Mouse (Mus musculus): Measurements from ENCODE around the gene Zmiz1. TPM values are rescaled to one million over a fixed set of nuclear protein-coding genes. Genes with fewer than 3 reads are reported as not detected.

The Zmiz1 gene
- total and polyA plus RNA-seq, 3 experiments: 90.8 to 142 (median 95.8) TPM

DNA sequence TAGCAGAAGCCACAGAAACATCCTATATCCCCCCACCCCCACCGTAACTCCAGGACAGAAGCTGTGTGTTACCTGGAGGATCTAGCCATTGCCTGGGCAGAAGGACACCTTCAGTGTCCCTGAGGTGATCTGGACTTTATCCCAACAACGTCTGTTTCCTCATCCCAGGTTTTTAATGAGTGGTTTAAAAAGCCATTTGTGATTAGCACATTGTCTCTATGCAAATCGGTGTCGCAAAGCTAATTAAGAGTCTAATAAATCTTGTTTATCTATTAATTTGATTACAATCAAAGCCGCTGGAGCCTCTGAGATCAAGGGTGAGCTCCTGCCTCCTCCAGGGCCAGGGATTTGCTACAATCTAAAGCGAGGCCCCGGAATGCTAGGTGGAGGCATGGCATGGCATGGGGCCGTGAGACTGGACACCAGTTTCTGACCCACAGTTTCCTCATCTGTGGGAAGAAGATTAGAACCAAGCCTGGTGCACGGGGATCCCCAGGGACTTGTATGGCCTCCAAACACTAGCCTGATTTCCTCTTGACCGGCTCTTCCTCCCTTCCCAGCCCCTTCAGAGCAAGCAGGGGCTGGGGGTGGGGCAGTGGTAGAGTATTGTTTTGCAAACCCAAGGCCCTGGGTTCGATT, 180.3 kb downstream of the Zmiz1 start:
- no peak for DNase-seq

DNA sequence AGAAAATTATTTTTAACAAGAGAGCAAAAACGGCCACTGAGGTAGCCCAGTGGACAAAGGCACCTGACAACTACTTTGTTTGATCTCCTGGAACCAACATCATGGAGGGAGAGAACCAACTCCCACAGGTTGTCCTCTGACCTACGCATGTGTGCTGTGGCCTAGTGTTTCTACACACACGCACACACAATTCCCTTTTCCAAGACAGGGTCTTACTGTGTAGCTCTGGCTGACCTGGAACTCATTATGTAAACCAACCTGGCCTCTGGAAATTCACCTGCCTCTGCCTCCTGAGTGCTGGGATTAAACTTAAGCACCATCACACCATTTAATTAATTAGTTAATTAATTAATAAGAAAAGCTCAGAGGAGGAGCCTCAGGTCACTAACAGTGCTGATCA, 181.0 kb downstream of the Zmiz1 start:
- DNase-seq: no peak

DNA sequence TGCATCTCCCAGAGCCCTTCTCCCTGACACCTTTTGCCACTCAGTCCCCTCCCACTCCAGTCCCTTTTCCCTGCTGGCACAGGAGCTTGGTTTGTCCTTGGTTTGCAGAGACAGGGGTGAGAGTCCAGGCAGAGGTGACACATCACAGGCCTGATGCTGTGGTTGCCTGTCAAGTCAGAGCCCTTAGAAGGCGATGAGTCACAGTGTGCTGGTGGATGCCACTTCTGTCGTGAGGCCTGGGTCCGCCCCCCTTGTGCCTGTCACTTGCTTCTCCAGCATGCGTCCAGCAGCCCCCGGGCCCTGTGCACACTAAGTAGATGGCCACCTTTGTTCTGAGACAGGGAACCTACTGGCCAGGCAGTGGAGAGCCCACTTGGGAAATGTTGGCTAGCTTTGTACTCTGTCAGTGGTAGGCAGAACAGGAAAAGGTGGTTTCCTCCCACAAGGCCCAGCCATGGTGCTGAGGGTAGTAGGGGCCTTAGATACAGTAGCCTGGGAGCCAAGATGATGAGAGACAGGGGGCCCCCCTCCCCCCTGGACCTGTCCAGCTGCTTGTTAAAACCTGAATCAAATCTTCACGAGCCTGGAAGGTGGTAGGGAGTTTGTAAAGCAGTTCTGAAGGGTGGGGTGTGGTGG, 181.6 kb downstream of the Zmiz1 start:
- DNase-seq: peak; percentile 87

DNA sequence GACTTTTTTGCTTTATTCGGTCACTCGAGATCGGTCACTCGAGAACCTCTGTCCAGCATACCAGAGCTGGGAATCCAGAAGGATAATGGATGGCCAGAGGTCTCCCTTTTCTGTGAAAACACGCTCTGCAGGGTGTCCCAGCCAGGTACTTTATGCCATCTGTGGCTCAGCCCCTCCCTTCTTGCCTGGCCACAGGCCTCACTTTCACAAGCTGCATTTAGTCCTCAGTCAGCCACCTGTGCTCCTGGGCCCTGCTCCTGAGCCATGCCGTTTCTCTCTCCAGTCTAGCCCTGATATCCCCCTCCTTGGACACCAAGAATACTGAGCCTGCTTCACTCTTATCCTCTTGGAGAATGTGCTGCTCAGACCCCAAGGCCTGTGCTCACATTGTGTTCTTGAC, 182.1 kb downstream of the Zmiz1 start:
- DNase-seq: no peak

DNA sequence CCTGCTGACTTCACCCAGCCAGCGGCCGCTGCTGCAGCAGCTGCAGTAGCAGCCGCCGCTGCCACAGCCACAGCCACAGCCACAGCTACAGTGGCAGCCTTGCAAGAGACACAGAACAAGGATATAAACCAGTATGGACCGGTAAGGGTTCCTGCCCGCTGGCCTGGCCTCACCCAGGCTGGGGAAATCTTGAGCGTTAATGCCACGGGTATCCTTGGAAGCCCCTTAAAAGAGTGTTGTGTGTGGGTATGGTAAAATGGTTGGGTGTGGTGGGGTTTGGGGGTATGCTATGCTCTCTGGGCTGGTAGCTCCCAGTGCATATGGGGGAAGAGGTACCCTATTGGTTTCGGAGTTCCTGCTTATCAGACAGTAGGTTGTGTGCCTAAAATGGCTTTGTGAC, 186.7 kb downstream of the Zmiz1 start:
- no peak for DNase-seq

DNA sequence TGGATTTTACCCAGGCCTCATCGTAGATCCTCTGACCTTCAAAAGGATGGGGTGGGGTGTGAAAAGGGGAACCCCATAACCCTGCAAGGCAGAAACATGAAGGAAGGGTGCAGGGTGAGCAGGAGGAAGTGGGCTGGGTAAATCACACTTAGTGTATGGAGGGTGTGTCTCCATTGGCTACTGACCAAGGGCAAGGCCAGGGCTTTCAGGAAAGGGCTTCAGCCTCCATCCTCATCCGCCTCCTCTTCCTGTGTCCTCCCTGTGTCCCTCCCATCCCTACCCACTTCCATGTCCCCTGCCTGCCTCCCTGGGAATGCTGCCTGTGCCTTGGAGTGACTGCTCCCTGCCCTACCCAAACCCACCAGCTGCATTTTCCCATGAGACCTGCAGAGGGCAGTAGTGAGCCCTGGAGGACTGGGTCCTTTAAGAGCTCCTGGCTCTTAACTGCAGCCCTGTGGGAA, 187.2 kb downstream of the Zmiz1 start:
- peak; percentile 73 for DNase-seq

DNA sequence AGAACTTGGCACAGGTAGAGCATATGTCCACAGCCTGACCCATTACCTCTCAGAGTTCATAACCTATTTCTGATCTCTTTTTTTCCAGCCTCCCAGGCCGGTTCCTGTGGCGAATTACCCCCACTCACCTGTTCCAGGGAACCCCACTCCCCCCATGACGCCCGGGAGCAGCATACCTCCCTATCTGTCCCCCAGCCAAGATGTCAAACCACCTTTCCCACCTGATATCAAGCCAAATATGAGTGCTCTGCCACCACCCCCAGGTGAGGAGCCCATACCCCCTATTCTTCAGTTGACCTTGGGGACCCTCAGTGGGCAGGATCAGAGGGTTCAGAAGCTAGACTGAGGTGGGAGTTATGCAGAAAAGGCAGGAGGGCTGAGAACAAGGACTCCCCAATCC, 192.1 kb downstream of the Zmiz1 start:
- no peak for DNase-seq

DNA sequence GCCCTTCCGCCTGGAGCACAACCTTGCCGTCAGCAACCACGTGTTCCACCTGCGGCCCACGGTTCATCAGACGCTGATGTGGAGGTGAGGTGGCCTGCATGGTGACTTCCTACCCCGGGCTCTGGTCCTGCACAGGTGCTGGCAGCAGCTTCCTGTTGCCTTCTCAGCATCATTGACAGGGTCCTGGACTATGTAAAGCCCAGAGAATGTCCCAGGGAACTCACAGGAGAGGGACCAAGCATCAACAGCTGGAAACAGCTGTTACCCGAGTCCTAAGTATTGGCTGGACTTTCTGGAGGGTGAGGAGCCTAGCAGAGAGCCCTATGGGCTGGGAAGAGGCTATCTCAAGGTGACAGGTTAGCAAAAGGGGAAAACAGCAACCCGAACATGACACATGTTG, 192.9 kb downstream of the Zmiz1 start:
- DNase-seq: no peak

DNA sequence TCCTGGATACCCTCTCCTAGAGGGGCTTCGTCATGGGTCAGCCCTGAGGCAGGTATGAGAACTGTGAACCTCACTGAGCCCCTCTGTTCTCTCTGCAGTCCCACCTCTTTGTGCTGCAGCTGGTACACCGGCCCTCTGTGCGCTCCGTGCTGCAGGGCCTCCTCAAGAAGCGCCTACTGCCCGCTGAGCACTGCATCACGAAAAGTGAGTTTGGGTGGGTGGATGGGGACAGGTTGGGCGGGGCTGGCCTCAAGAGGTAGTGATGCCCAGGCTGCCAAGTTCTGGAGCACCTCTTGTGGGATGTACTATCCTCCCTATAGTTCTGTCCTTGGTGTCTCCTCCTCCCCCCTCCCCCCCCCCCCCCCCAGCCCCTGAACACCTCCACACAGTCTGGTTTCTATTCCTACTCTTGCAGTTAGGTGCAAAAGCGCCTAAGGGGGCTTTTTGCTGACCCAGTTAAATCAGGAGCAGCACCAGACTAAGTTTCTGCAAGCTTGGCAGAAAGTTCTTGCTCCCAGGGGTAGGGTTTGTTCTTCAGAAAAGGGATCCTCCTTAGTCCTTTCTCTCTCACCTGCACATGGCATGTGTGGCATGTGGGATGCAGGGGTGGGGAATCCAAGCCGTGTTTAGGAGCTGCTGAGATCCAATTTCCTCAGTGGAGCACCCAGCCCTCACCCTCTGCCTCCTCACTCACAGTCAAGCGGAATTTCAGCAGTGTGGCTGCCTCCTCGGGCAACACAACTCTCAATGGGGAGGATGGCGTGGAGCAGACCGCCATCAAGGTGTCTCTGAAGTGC, 195.6 kb downstream of the Zmiz1 start:
- DNase-seq: no peak

DNA sequence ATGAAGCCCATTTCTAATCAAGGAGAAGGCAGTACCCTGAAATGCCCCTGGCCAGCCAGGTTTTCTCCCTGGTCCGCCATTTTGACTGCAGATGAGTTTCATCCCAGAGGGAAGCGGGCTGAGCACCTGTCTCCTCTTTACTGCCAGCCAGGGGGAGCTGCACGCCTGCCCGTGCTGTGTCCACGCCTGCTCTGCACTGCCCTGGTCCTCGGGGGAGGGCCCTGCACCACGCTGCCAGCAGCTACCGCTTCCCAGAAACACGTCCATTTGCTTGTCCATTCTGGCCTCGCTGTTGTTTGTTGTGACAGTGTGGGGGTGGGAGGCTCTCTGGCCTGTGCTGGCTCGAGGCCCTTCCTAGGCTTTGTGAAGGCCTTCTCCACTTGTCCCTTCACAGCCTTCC, 201.7 kb downstream of the Zmiz1 start:
- DNase-seq: no peak

DNA sequence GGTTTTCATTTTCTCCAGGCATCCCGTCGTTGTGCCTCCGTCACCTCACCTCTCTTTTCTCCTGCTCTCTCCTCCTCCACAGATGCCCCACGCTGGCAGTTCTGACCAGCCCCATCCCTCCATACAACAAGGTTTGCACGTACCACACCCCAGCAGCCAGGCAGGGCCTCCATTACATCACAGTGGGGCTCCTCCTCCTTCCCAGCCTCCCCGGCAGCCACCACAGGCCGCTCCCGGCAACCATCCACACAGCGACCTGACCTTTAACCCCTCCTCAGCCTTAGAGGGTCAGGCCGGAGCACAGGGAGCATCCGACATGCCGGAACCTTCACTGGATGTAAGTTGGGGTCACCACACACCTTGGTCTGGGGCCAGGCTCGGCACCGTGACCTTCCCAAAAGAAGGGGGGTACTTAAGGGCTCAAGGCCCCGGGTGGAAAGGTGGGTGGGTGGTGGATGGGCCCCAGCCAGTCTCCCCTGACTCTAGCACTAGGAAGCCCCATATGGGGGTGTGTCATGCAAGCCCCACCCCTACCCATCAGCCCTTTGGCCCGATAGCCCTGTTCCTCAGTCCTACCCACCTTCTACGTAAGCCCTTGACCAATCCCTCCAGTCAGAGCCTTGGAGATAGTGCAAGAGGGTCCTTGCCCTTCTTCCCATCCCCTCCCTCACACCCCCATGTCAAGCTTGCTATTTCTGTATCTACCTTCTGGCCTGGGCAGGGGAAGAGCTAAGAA, 202.4 kb downstream of the Zmiz1 start:
- no peak for DNase-seq

DNA sequence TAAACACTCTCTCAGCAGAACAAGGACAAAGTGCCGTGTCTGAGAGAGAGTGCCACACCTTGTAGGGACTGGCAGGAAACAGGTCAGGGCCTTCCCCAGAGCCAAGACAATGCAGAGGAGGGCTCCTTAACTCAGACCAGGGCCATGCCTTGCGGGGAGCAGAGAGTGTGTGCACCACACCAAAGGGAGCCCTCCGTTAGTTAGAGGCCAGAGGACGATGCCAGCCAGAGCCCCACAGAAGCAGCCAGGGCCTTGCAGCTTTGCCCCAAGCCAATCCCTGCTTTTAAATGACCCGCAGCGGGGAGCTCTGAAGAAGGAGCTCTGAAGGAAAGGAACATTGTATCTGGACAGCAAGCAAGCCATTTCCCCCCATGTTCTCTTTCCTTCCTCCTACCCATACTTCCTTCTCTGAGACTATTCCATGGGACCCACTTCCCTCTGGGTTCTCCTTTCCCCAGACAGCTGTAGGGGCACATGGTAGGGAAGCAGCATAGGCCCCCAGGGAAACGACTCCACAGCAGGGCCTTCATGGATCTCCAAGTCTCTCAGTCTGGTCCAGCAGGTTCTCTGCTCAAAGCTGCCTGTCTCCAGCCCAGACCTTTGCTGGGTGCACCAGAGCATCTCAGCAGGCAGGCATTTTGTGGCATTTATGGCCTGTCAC, 204.8 kb downstream of the Zmiz1 start:
- DNase-seq: no peak

DNA sequence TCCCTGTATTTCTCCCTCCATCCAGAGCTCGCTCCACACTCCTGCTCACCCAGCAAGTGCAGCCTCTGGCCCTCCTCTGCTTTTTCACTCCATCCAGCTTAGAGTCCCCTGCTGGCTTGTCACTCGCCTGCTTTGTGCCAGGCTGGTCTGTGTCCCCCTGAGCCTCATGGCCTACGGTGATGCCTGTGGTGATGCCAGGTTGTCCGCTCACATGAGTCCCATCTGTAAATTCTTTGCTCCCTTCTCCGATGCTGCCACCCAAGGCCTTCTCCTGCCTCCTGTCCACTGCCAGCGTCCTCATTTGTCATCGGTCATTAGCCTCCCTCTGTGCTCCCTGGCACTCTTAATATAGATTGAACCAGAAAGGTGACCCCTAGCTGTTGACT, 205.3 kb downstream of the Zmiz1 start:
- DNase-seq: no peak

DNA sequence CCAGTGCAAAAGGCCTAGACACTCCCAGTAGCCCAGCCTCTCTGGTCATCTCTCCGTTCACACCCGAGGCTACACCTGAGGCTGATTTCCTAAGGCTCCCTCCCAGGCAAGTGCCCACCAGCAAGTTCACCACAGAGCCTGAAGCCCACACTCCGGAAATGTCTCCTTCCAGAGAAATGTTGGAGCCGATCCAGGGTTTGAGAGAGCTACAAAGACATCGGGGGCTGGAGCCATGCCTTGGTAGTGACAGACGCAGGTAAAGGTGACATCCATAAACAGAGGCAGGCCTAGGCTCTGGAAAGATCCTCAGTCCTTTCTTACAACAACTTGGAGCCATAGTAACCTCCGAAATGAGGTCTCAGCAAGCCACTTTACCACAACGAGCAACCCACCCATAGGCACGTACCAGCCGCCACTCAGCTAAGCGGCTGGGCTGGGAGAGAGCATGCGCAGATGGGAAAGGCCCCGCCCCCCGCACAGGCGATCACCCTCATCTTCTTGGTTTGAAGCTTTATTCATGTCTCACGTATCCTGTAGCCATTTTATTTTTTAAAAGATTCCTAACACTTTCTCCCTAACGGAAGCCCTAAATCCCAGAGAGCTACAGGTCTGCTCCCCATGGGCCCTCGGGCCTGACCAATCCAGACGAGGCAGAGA, 206.5 kb downstream of the Zmiz1 start:
- no peak for DNase-seq

DNA sequence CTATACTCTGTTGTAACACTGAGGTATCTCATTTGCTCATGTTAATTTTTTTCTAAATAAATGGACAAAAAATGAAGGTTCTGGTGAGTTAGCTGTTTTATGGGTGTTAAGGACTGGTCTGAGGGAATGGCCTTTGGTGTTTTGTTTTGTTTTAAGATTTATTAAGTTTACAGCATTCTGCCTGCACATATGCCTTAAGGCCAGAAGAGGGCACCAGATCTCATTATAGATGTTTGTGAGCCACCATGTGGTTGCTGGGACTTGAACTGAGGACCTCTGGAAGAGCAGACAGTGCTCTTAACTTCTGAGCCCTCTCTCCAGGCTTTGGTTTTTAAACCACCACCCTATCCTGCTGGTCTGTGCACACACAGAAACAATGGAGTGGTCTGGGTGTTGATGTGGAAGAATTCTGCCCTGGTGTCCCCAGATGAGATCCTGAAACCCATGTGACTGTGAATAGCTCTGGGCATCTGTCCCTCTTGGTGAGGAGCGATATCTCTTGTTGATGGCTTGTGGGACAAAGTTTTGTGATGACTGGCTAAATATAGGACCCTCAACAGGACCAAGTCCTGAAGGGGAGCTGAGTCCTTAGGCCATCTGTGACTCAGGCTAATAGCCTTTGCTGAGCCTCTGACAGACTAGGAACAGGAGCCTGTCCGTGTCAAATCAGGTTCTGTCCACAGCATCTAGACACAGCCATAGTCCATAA, 207.8 kb downstream of the Zmiz1 start:
- DNase-seq: no peak

DNA sequence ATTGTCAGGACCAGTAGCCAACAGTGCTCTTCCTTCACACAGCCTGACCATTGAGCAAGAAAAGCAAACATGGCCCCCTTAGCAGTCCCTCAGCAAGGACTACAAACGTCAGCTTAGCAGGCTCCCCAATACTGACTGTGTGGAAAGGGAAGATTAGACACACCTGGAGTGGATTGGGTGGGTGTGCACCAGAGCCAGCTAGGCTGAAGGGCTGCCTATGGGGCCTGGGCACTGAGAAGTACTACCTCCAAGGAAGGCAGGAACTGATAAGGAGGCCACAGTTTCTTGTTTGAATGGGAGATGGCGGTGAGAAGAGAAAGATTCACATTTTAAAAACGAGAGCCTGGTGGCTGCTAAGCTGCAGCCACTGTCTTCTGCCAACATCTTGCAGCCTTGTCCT, 208.6 kb downstream of the Zmiz1 start:
- no peak for DNase-seq

DNA sequence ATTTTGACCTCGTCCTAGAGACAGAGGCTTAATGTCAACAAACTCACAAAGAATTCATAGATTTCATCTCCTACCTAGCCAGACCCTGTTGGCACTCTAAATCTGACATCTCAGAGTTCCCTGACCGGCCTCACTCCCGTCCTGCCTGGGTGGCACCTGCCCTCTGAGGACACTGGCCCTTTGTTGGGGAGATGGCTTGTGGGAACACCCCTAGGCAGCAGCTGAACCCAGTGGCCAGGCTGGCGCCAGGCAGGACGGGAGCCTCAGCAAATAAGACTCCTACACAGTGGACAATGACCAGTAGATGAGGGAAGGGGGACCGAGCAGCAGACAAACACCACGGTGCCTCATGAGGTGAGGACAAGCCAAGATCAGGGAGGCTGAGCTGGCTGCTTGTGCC, 220.6 kb downstream of the Zmiz1 start:
- no peak for DNase-seq

DNA sequence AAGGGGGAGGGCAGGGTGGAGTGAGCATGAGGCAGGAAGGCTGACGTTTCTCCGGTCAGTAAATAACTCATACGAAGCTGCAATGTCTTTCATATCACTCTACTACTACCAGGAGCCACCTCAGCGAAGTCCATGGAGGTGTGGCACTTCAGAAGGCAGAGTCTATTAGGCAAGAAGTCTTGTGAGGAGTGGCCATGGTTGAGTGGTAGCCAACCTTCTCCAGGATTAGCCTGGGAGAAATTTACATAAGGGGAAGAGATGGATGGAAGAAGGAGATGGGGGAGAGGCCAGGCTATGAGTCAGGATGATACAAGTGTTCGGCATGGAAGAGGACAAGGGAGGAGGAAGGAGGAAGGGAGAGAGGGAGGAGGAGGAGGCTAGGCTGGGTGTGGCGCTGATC, 223.0 kb downstream of the Zmiz1 start:
- DNase-seq: no peak

DNA sequence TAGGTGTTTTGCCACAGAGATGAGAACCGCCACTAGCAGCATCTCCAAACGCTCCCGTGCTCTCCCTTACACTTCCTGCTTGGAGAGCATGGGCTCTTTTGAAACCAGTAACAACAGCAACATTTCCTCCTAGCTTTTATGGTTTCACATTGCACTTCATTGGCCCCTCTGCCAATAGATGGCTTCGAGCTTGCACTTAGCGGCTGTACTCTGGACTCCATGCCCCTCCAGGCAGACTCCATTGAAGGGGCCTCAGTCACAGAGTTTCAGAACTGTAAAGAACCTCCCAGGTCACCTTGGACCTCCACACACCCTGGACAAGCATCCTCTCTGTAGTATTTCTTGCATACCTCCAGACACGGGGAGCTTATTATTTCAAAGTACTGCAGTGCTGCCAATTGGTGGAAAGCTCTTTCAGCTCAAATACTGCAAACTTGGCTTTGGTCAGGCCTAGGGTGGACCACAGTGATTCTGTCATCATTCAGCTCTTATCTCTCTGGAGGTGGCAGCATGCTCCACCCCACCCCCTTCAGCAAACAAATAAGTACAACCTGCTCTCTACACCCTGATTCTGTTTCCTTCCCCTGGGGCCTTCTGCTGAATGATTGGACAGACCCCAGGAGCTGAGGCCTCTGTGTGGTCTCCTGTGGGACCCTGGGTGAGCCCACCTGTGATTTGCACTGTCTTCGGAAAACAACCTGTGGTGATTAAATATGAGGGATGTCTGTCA, 227.4 kb downstream of the Zmiz1 start:
- no peak for DNase-seq
